Mouse (Mus musculus): Measurements from ENCODE around the gene Gm13723. TPM values are rescaled to one million over a fixed set of nuclear protein-coding genes. Genes with fewer than 3 reads are reported as not detected.

The Gm13723 gene
- polyA plus RNA-seq (2015; fragmentation: Nextera tagmentation; extraction: Ambion mirVana), result not detected in 2 replicates

- WGBS, result 29% methylated on average over 1 of the region's 1 CpGs
- Histone ChIP-seq H3K27ac (no peak within 1 kb of the TSS), H3K9me3 (no peaks in the 10 kb centered on the region), H3K4me2 (no peak within 1 kb of the TSS), H3K9ac (no peak within 1 kb of the TSS), H3K36me3 (no peaks in the 10 kb centered on the region), H3K4me1 (no peaks in the 10 kb centered on the region), H3K27me3 (no peaks in the 10 kb centered on the region), H3K4me3 (no peak within 1 kb of the TSS)
- ATAC-seq (ENCODE audit: borderline replicate concordance, extremely low read depth, low FRiP score, low TSS enrichment), result no peak
Measured at GRCm38 (mm10) chr2:86874702-86875101, at the start of gene Gm13723. Gm13723 (minus strand) TSS chr2:86874802.

GRCm38 (mm10) chr2:86905647-86906046 lies 31.0 kb upstream of the Gm13723 start:
- no peak overlapping the region for H3K27ac ChIP-seq
- WGBS, result 78% methylated on average over 2 of the region's 2 CpGs
- no peaks in the 10 kb centered on the region for H3K4me1 ChIP-seq
- no peaks in the 10 kb centered on the region for H3K27me3 ChIP-seq
- no peaks in the 10 kb centered on the region for H3K9me3 ChIP-seq
- no peak for ATAC-seq (ENCODE audit: borderline replicate concordance, extremely low read depth, low FRiP score, low TSS enrichment)
- H3K4me3 ChIP-seq, result no peak overlapping the region
- H3K9ac ChIP-seq, result no peak overlapping the region
- H3K4me2 ChIP-seq, result no peak overlapping the region
- H3K36me3 ChIP-seq, result no peaks in the 10 kb centered on the region

- no peaks in the 10 kb centered on the region for H3K36me3 ChIP-seq
- no peaks in the 10 kb centered on the region for H3K27me3 ChIP-seq
- ATAC-seq (ENCODE audit: borderline replicate concordance, extremely low read depth, low FRiP score, low TSS enrichment), result no peak
- no peaks in the 10 kb centered on the region for H3K4me1 ChIP-seq
- H3K9me3 ChIP-seq, result no peaks in the 10 kb centered on the region
- H3K27ac ChIP-seq, result no peak within 1 kb of the TSS
- no peak within 1 kb of the TSS for H3K9ac ChIP-seq
- no peak within 1 kb of the TSS for H3K4me3 ChIP-seq
- 85% methylated on average over 1 of the region's 1 CpGs for WGBS
- H3K4me2 ChIP-seq, result no peak within 1 kb of the TSS
Measured at GRCm38 (mm10) chr2:86892116-86892515, 17.5 kb upstream of the Gm13723 start, which contains the start of gene Olfr1097. Olfr1097 (minus strand) TSS chr2:86892216.

GRCm38 (mm10) chr2:86851596-86851995 lies 23.0 kb downstream of the Gm13723 start, which contains the start of gene Olfr1095:
Olfr1095 (minus strand) TSS chr2:86851696.
- Histone ChIP-seq H3K9me3 (no peaks in the 10 kb centered on the region), H3K27me3 (no peaks in the 10 kb centered on the region), H3K36me3 (no peaks in the 10 kb centered on the region), H3K4me3 (no peak within 1 kb of the TSS), H3K4me2 (no peak within 1 kb of the TSS), H3K27ac (no peak within 1 kb of the TSS), H3K9ac (no peak within 1 kb of the TSS), H3K4me1 (no peaks in the 10 kb centered on the region)
- ATAC-seq (ENCODE audit: borderline replicate concordance, extremely low read depth, low FRiP score, low TSS enrichment), result no peak
- 84% methylated on average over 3 of the region's 3 CpGs for WGBS

- no peak within 1 kb of the TSS for H3K4me3 ChIP-seq
- H3K9ac ChIP-seq, result no peak within 1 kb of the TSS
- ATAC-seq (ENCODE audit: borderline replicate concordance, extremely low read depth, low FRiP score, low TSS enrichment), result no peak
Measured at GRCm38 (mm10) chr2:86824363-86824762, 50.2 kb downstream of the Gm13723 start, which contains the start of gene Olfr1094. Olfr1094 (plus strand) TSS chr2:86824663.

More at GRCm38 (mm10) chr2:86824363-86824762, 50.2 kb downstream of the Gm13723 start, which contains the start of gene Olfr1094:
- no peaks in the 10 kb centered on the region for H3K36me3 ChIP-seq
- H3K27me3 ChIP-seq, result no peaks in the 10 kb centered on the region
- no peaks in the 10 kb centered on the region for H3K9me3 ChIP-seq
- no peaks in the 10 kb centered on the region for H3K4me1 ChIP-seq
- no peak within 1 kb of the TSS for H3K4me2 ChIP-seq
- no peak within 1 kb of the TSS for H3K27ac ChIP-seq

Other genes with a start within 250 kb of the Gm13723 start
- not detected in 2 replicates for gene Olfr1084, start 235.1 kb downstream of the Gm13723 start, polyA plus RNA-seq (2015; fragmentation: Nextera tagmentation; extraction: Ambion mirVana)
- not detected in 2 replicates for gene Olfr1085, start 212.8 kb downstream of the Gm13723 start, polyA plus RNA-seq (2015; fragmentation: Nextera tagmentation; extraction: Ambion mirVana)
- not detected in 2 replicates for gene Olfr1086, start 194.7 kb downstream of the Gm13723 start, polyA plus RNA-seq (2015; fragmentation: Nextera tagmentation; extraction: Ambion mirVana)
- not detected in 2 replicates for gene Olfr1087, start 176.4 kb downstream of the Gm13723 start, polyA plus RNA-seq (2015; fragmentation: Nextera tagmentation; extraction: Ambion mirVana)
- gene Olfr1089, start 141.1 kb downstream of the Gm13723 start, polyA plus RNA-seq (2015; fragmentation: Nextera tagmentation; extraction: Ambion mirVana), result not detected in 2 replicates
- not detected in 2 replicates for gene Olfr1090, start 115.8 kb downstream of the Gm13723 start, polyA plus RNA-seq (2015; fragmentation: Nextera tagmentation; extraction: Ambion mirVana)
- not detected in 2 replicates for gene Olfr1093, start 92.3 kb downstream of the Gm13723 start, polyA plus RNA-seq (2015; fragmentation: Nextera tagmentation; extraction: Ambion mirVana)
- not detected in 2 replicates for gene Olfr141, start 64.8 kb downstream of the Gm13723 start, polyA plus RNA-seq (2015; fragmentation: Nextera tagmentation; extraction: Ambion mirVana)
- gene Olfr1094, start 50.1 kb downstream of the Gm13723 start, polyA plus RNA-seq (2015; fragmentation: Nextera tagmentation; extraction: Ambion mirVana), result not detected in 2 replicates
- not detected in 2 replicates for gene Olfr1095, start 23.1 kb downstream of the Gm13723 start, polyA plus RNA-seq (2015; fragmentation: Nextera tagmentation; extraction: Ambion mirVana)
- gene Olfr1097, start 17.4 kb upstream of the Gm13723 start, polyA plus RNA-seq (2015; fragmentation: Nextera tagmentation; extraction: Ambion mirVana), result not detected in 2 replicates
- not detected in 2 replicates for gene Olfr1098, start 49.7 kb upstream of the Gm13723 start, polyA plus RNA-seq (2015; fragmentation: Nextera tagmentation; extraction: Ambion mirVana)
- gene Olfr1099, start 85.9 kb upstream of the Gm13723 start, polyA plus RNA-seq (2015; fragmentation: Nextera tagmentation; extraction: Ambion mirVana), result not detected in 2 replicates
- not detected in 2 replicates for gene Olfr1100, start 105.2 kb upstream of the Gm13723 start, polyA plus RNA-seq (2015; fragmentation: Nextera tagmentation; extraction: Ambion mirVana)
- not detected in 2 replicates for gene Olfr1101, start 116.4 kb upstream of the Gm13723 start, polyA plus RNA-seq (2015; fragmentation: Nextera tagmentation; extraction: Ambion mirVana)
- gene Olfr1102, start 123.6 kb upstream of the Gm13723 start, polyA plus RNA-seq (2015; fragmentation: Nextera tagmentation; extraction: Ambion mirVana), result not detected in 2 replicates
- gene Olfr1104, start 152.3 kb upstream of the Gm13723 start, polyA plus RNA-seq (2015; fragmentation: Nextera tagmentation; extraction: Ambion mirVana), result not detected in 2 replicates
- gene Olfr1105, start 161.7 kb upstream of the Gm13723 start, polyA plus RNA-seq (2015; fragmentation: Nextera tagmentation; extraction: Ambion mirVana), result not detected in 2 replicates
- not detected in 2 replicates for gene Olfr1106, start 177.5 kb upstream of the Gm13723 start, polyA plus RNA-seq (2015; fragmentation: Nextera tagmentation; extraction: Ambion mirVana)
- gene Olfr1107, start 201.0 kb upstream of the Gm13723 start, polyA plus RNA-seq (2015; fragmentation: Nextera tagmentation; extraction: Ambion mirVana), result not detected in 2 replicates
- not detected in 2 replicates for gene Olfr1109, start 221.2 kb upstream of the Gm13723 start, polyA plus RNA-seq (2015; fragmentation: Nextera tagmentation; extraction: Ambion mirVana)
- gene Olfr259, start 239.8 kb upstream of the Gm13723 start, polyA plus RNA-seq (2015; fragmentation: Nextera tagmentation; extraction: Ambion mirVana), result not detected in 2 replicates